Mouse (Mus musculus): ENCODE results near the gene Defb11. TPM values are rescaled to one million over a fixed set of nuclear protein-coding genes. Genes with fewer than 3 reads are reported as not detected.
"Not testable (repeated sequence)": the region's sequence is repeated elsewhere in the genome, so short reads cannot be mapped to it uniquely, and the experiment has no call there.

Defb11 gene
- not detected in 2 replicates for polyA plus RNA-seq (2014; fragmentation: Nextera tagmentation; extraction: Ambion mirVana)

GRCm38 (mm10) chr8:21906290-21906689 lies at the start of gene Defb11:
TSS of gene Defb11 (minus strand) at chr8:21906412.
- H3K27me3 ChIP-seq (ENCODE audit: control insufficient read depth, insufficient read depth, low read length); H3K4me1 ChIP-seq (ENCODE audit: control insufficient read depth, insufficient read depth, low read length); H3K9me3 ChIP-seq (ENCODE audit: control insufficient read depth, low read length); H3K9ac ChIP-seq (replicated peaks; ENCODE audit: low read depth, low read length); H3K4me2 ChIP-seq (ENCODE audit: low read depth, low read length); ATAC-seq (ENCODE audit: low read depth); H3K4me3 ChIP-seq (ENCODE audit: low read depth, low read length); H3K36me3 ChIP-seq (ENCODE audit: control insufficient read depth, insufficient read depth, low read length); H3K27ac ChIP-seq (ENCODE audit: low read depth, low read length): not testable (repeated sequence)

- no peaks in the 10 kb centered on the region for H3K36me3 ChIP-seq (ENCODE audit: control insufficient read depth, insufficient read depth, low read length)
- H3K4me1 ChIP-seq (ENCODE audit: control insufficient read depth, insufficient read depth, low read length), result no peaks in the 10 kb centered on the region
- no peak overlapping the region for H3K4me3 ChIP-seq (ENCODE audit: low read depth, low read length)
- ATAC-seq (ENCODE audit: low read depth), result no peak
- H3K27me3 ChIP-seq (ENCODE audit: control insufficient read depth, insufficient read depth, low read length), result no peaks in the 10 kb centered on the region
- no peak overlapping the region for H3K27ac ChIP-seq (ENCODE audit: low read depth, low read length)
- no peak overlapping the region for H3K9ac ChIP-seq (replicated peaks; ENCODE audit: low read depth, low read length)
- no peak overlapping the region for H3K4me2 ChIP-seq (ENCODE audit: low read depth, low read length)
- WGBS, result 8% methylated on average over 9 of the region's 9 CpGs
- H3K9me3 ChIP-seq (ENCODE audit: control insufficient read depth, low read length), result no peaks in the 10 kb centered on the region
These were observed 49.1 kb upstream of the Defb11 start for GRCm38 (mm10) chr8:21955321-21955720.

- Histone ChIP-seq H3K9ac (replicated peaks; ENCODE audit: low read depth, low read length) (no peak overlapping the region), H3K4me2 (ENCODE audit: low read depth, low read length) (no peak overlapping the region), H3K4me1 (ENCODE audit: control insufficient read depth, insufficient read depth, low read length) (no peaks in the 10 kb centered on the region), H3K4me3 (ENCODE audit: low read depth, low read length) (no peak overlapping the region), H3K9me3 (ENCODE audit: control insufficient read depth, low read length) (no peaks in the 10 kb centered on the region), H3K27ac (ENCODE audit: low read depth, low read length) (no peak overlapping the region), H3K36me3 (ENCODE audit: control insufficient read depth, insufficient read depth, low read length) (no peaks in the 10 kb centered on the region), H3K27me3 (ENCODE audit: control insufficient read depth, insufficient read depth, low read length) (no peaks in the 10 kb centered on the region)
- 63% methylated on average over 9 of the region's 9 CpGs for WGBS
- ATAC-seq (ENCODE audit: low read depth), result no peak
These were observed 41.3 kb upstream of the Defb11 start for GRCm38 (mm10) chr8:21947311-21948017.

- 75% methylated on average over 6 of the region's 6 CpGs for WGBS
- Histone ChIP-seq H3K36me3 (ENCODE audit: control insufficient read depth, insufficient read depth, low read length) (no peaks in the 10 kb centered on the region), H3K4me3 (ENCODE audit: low read depth, low read length) (no peak within 1 kb of the TSS), H3K4me1 (ENCODE audit: control insufficient read depth, insufficient read depth, low read length) (no peaks in the 10 kb centered on the region), H3K9me3 (ENCODE audit: control insufficient read depth, low read length) (no peaks in the 10 kb centered on the region), H3K9ac (replicated peaks; ENCODE audit: low read depth, low read length) (no peak within 1 kb of the TSS), H3K27ac (ENCODE audit: low read depth, low read length) (no peak within 1 kb of the TSS), H3K27me3 (ENCODE audit: control insufficient read depth, insufficient read depth, low read length) (no peaks in the 10 kb centered on the region), H3K4me2 (ENCODE audit: low read depth, low read length) (no peak within 1 kb of the TSS)
- no peak for ATAC-seq (ENCODE audit: low read depth)
These were observed 40.2 kb upstream of the Defb11 start, which contains the start of gene Defb13 for GRCm38 (mm10) chr8:21946462-21946861. TSS of gene Defb13 (plus strand) at chr8:21946762.

GRCm38 (mm10) chr8:21938052-21938451 lies 31.8 kb upstream of the Defb11 start, which contains the start of gene Defb35:
TSS of gene Defb35 (plus strand) at chr8:21938352.
- not testable (repeated sequence) for H3K36me3 ChIP-seq (ENCODE audit: control insufficient read depth, insufficient read depth, low read length); H3K4me3 ChIP-seq (ENCODE audit: low read depth, low read length); H3K4me2 ChIP-seq (ENCODE audit: low read depth, low read length); H3K4me1 ChIP-seq (ENCODE audit: control insufficient read depth, insufficient read depth, low read length); ATAC-seq (ENCODE audit: low read depth); H3K27ac ChIP-seq (ENCODE audit: low read depth, low read length); H3K27me3 ChIP-seq (ENCODE audit: control insufficient read depth, insufficient read depth, low read length); H3K9ac ChIP-seq (replicated peaks; ENCODE audit: low read depth, low read length); H3K9me3 ChIP-seq (ENCODE audit: control insufficient read depth, low read length)
- WGBS, result 93% methylated on average over 4 of the region's 4 CpGs

GRCm38 (mm10) chr8:21932610-21933009 lies 26.4 kb upstream of the Defb11 start, which contains the start of gene Defb15:
TSS of gene Defb15 (minus strand) at chr8:21932710.
- H3K4me1 ChIP-seq (ENCODE audit: control insufficient read depth, insufficient read depth, low read length), result no peaks in the 10 kb centered on the region
- no peak for ATAC-seq (ENCODE audit: low read depth)
- H3K4me3 ChIP-seq (ENCODE audit: low read depth, low read length), result no peak within 1 kb of the TSS
- H3K4me2 ChIP-seq (ENCODE audit: low read depth, low read length), result no peak within 1 kb of the TSS
- 94% methylated on average over 6 of the region's 6 CpGs for WGBS
- H3K9me3 ChIP-seq (ENCODE audit: control insufficient read depth, low read length), result no peaks in the 10 kb centered on the region
- no peaks in the 10 kb centered on the region for H3K36me3 ChIP-seq (ENCODE audit: control insufficient read depth, insufficient read depth, low read length)
- no peak within 1 kb of the TSS for H3K9ac ChIP-seq (replicated peaks; ENCODE audit: low read depth, low read length)
- no peaks in the 10 kb centered on the region for H3K27me3 ChIP-seq (ENCODE audit: control insufficient read depth, insufficient read depth, low read length)
- no peak within 1 kb of the TSS for H3K27ac ChIP-seq (ENCODE audit: low read depth, low read length)

- 84% methylated on average over 3 of the region's 3 CpGs for WGBS
- not testable (repeated sequence) for H3K4me1 ChIP-seq (ENCODE audit: control insufficient read depth, insufficient read depth, low read length); H3K27me3 ChIP-seq (ENCODE audit: control insufficient read depth, insufficient read depth, low read length); H3K4me3 ChIP-seq (ENCODE audit: low read depth, low read length); H3K9me3 ChIP-seq (ENCODE audit: control insufficient read depth, low read length); H3K4me2 ChIP-seq (ENCODE audit: low read depth, low read length); H3K9ac ChIP-seq (replicated peaks; ENCODE audit: low read depth, low read length); ATAC-seq (ENCODE audit: low read depth); H3K36me3 ChIP-seq (ENCODE audit: control insufficient read depth, insufficient read depth, low read length); H3K27ac ChIP-seq (ENCODE audit: low read depth, low read length)
These were observed 24.5 kb upstream of the Defb11 start for GRCm38 (mm10) chr8:21930754-21931153.

GRCm38 (mm10) chr8:21915625-21916024 lies 9.4 kb upstream of the Defb11 start:
- H3K4me3 ChIP-seq (ENCODE audit: low read depth, low read length), result no peak overlapping the region
- no peaks in the 10 kb centered on the region for H3K4me1 ChIP-seq (ENCODE audit: control insufficient read depth, insufficient read depth, low read length)
- ATAC-seq (ENCODE audit: low read depth), result no peak
- no peaks in the 10 kb centered on the region for H3K9me3 ChIP-seq (ENCODE audit: control insufficient read depth, low read length)
- no peak overlapping the region for H3K4me2 ChIP-seq (ENCODE audit: low read depth, low read length)
- 88% methylated on average over 3 of the region's 3 CpGs for WGBS
- H3K9ac ChIP-seq (replicated peaks; ENCODE audit: low read depth, low read length), result no peak overlapping the region
- no peaks in the 10 kb centered on the region for H3K27me3 ChIP-seq (ENCODE audit: control insufficient read depth, insufficient read depth, low read length)
- H3K27ac ChIP-seq (ENCODE audit: low read depth, low read length), result no peak overlapping the region
- H3K36me3 ChIP-seq (ENCODE audit: control insufficient read depth, insufficient read depth, low read length), result no peaks in the 10 kb centered on the region

- Histone ChIP-seq H3K27ac (ENCODE audit: low read depth, low read length) (no peak overlapping the region), H3K4me3 (ENCODE audit: low read depth, low read length) (no peak overlapping the region), H3K27me3 (ENCODE audit: control insufficient read depth, insufficient read depth, low read length) (no peaks in the 10 kb centered on the region), H3K9ac (replicated peaks; ENCODE audit: low read depth, low read length) (no peak overlapping the region), H3K36me3 (ENCODE audit: control insufficient read depth, insufficient read depth, low read length) (no peaks in the 10 kb centered on the region), H3K9me3 (ENCODE audit: control insufficient read depth, low read length) (no peaks in the 10 kb centered on the region), H3K4me2 (ENCODE audit: low read depth, low read length) (no peak overlapping the region), H3K4me1 (ENCODE audit: control insufficient read depth, insufficient read depth, low read length) (no peaks in the 10 kb centered on the region)
- no peak for ATAC-seq (ENCODE audit: low read depth)
- WGBS, result 13% methylated on average over 2 of the region's 2 CpGs
These were observed 6.3 kb upstream of the Defb11 start for GRCm38 (mm10) chr8:21912554-21912953.
